Mouse (Mus musculus) thymus, adult 2 months (tissue): ENCODE results near the gene Phf19. TPM values are rescaled to one million over a fixed set of nuclear protein-coding genes. Genes with fewer than 3 reads are reported as not detected.

Experiments
- DNase-seq: peaks from one replicate; pipeline ENCODE4 v3.0.0; 2021
- H3K27ac ChIP-seq: fragments of 200-500 bp; 2 replicates; pipeline ENCODE4 v1.5.1; 2012; ENCODE audit warnings: low read length, control low read depth; ENCODE audit not compliant: control insufficient read depth, insufficient read depth
- H3K27me3 ChIP-seq: fragments of 200-500 bp; 2 replicates; pipeline ENCODE4 v1.6.1; 2012; ENCODE audit warnings: mild to moderate bottlenecking, low read length, moderate library complexity, mixed read lengths; ENCODE audit not compliant: control insufficient read depth, insufficient read depth
- H3K36me3 ChIP-seq: fragments of 200-500 bp; 2 replicates; pipeline ENCODE4 v1.6.1; 2012; ENCODE audit warnings: mild to moderate bottlenecking, low read length, moderate library complexity; ENCODE audit not compliant: control insufficient read depth, insufficient read depth
- H3K4me1 ChIP-seq: fragments of 200-500 bp; replicated peaks from 2 replicates; pipeline ENCODE4 v1.6.1; 2012; ENCODE audit warnings: low read length; ENCODE audit not compliant: control insufficient read depth, insufficient read depth
- H3K4me3 ChIP-seq: fragments of 200-500 bp; 2 replicates; pipeline ENCODE4 v1.5.1; 2012; ENCODE audit warnings: mild to moderate bottlenecking, low read length, control low read depth, moderate library complexity; ENCODE audit not compliant: control insufficient read depth, insufficient read depth
- CTCF ChIP-seq: fragments of 200-500 bp; IDR thresholded peaks from 2 replicates; pipeline ENCODE4 v1.5.1; 2012; ENCODE audit warnings: mild to moderate bottlenecking, control low read depth, low read length, moderate library complexity, borderline replicate concordance; ENCODE audit not compliant: control insufficient read depth, poor library complexity, insufficient read depth; ENCODE audit errors: extremely low read depth
- POLR2A ChIP-seq: fragments of 200-500 bp; IDR thresholded peaks from 2 replicates; pipeline ENCODE4 v1.6.1; 2012; ENCODE audit warnings: mild to moderate bottlenecking, low read length, control low read depth, moderate library complexity; ENCODE audit not compliant: control insufficient read depth, poor library complexity, insufficient read depth; ENCODE audit errors: extremely low read depth
- WGBS: fragments of 180-500 bp; shearing (Covaris S2); methylation state at CpG from one replicate; pipeline ENCODE4 v1.1.7; 2018; 5-methylcytosine and 5-hydroxymethylcytosine counted together
- polyA plus RNA-seq: library from polyadenylated mRNA; depleted of rRNA; stranded (reverse); fragments of >200 nt; gene quantifications from 2 replicates; pipeline ENCODE4 v1.2.3, GENCODE M21; 2012

Gene Phf19
- polyA plus RNA-seq, 1 experiment, result 18.8 TPM

DNA sequence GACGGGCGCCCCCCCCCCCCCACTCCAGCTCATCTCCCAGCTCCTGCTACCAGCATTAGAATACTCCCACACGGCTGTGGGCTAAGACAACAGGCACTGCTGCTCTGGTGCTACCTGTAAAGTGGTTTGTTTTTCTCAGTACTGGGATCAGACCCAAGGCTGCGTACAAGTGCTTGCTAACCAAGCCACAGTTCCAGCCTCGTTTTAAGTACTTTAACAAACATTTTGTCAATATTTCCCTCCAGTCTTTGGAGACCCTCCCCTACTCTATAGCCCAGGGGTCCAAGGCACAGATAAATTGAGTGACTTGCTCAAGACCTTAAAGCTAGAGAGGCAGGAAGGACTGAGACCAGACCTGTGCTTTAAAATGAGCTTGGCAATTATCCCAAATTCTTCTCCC, 46.6 kb upstream of the Phf19 start:
- no peak for DNase-seq
- whole genome bisulfite sequencing, result 93% methylated on average over 4 of the region's 5 CpGs
- peak overlapping the region; percentile 96 for H3K27ac ChIP-seq
- H3K27me3 ChIP-seq, result no peaks in the 10 kb centered on the region
- no peak overlapping the region for H3K4me3 ChIP-seq
- no peaks in the 10 kb centered on the region for H3K36me3 ChIP-seq
- no peak for TF ChIP-seq CTCF
- no peak for TF ChIP-seq POLR2A
- peaks cover 77% of the 10 kb centered on the region for H3K4me1 ChIP-seq

DNA sequence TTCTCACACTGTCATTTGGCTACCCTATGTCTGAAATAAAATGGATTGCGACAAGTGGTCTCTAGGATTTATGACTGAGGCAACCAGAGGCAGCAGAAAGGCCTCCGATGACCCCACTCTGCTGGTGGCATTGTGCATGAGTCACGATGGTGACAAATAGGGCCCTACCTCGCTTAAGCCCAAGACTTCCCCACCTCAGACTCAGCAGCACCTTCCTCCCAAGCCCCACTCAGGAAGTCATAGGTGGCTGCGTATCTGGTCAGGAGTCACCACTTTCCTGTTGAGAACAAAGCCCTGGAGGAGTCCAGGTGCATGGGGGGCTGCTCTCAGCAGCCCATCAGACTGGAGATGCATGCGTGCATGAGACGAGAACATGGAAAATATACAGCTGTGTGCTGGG, 44.8 kb upstream of the Phf19 start:
- H3K27ac ChIP-seq, result peak overlapping the region; percentile 81
- DNase-seq, result peak; percentile 62
- 8% methylated on average over 7 of the region's 7 CpGs for WGBS
- no peaks in the 10 kb centered on the region for H3K36me3 ChIP-seq
- no peak for TF ChIP-seq CTCF
- H3K27me3 ChIP-seq, result no peaks in the 10 kb centered on the region
- H3K4me3 ChIP-seq, result no peak overlapping the region
- H3K4me1 ChIP-seq, result peaks cover 71% of the 10 kb centered on the region

DNA sequence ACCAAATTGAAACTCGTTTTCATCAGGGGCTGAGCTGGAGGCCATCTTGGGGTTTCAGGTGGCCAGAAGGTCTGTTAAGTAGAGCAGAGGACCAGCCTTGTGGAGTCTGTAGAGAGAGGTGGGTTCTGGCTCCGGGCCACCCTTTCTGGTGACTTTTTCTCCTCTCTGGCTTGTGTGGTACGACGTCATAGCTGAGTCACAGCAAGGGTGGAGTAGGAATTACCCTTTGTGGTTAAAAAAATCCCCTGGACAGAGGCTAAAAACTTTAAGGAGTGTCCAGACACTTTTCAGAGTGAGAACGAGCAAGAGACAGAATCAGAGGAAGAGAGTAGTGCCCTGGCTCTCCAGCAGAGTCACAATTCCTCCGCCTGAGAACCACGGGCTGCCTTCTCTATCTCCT, 44.2 kb upstream of the Phf19 start:
- peaks cover 73% of the 10 kb centered on the region for H3K4me1 ChIP-seq
- H3K36me3 ChIP-seq, result no peaks in the 10 kb centered on the region
- WGBS, result 44% methylated on average over 7 of the region's 7 CpGs
- H3K27me3 ChIP-seq, result no peaks in the 10 kb centered on the region
- H3K27ac ChIP-seq, result peak overlapping the region; percentile 81
- H3K4me3 ChIP-seq, result 0 out of 2 replicates have a peak overlapping the region, but pooled peaks have one; percentile 3
- TF ChIP-seq CTCF (no peak), POLR2A (0 out of 2 replicates have a peak, but pooled peaks have one; percentile 8)
- DNase-seq, result no peak

DNA sequence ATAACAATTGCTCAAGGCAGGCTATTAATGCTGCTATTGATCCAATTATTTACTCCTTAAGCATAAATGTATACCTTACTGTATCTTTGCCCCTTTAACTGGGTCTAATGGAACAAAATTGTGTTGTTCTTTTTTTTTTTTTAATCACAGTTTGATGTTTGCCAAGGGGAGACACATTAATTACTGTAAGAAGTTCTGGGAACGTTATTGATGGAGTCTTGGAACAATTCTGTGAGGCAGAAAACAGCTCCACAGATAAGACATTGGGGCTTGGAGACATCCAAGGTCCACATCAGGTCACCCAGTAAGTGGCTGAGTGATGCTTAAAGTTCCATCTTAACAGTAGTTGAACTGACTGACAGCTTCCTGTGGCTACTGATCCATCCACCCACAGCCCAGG, 43.6 kb upstream of the Phf19 start:
- 82% methylated on average over 1 of the region's 1 CpGs for WGBS
- H3K27ac ChIP-seq, result no peak overlapping the region
- peaks cover 73% of the 10 kb centered on the region for H3K4me1 ChIP-seq
- H3K36me3 ChIP-seq, result no peaks in the 10 kb centered on the region
- TF ChIP-seq CTCF (no peak), POLR2A (no peak)
- H3K4me3 ChIP-seq, result no peak overlapping the region
- no peaks in the 10 kb centered on the region for H3K27me3 ChIP-seq
- DNase-seq, result no peak

DNA sequence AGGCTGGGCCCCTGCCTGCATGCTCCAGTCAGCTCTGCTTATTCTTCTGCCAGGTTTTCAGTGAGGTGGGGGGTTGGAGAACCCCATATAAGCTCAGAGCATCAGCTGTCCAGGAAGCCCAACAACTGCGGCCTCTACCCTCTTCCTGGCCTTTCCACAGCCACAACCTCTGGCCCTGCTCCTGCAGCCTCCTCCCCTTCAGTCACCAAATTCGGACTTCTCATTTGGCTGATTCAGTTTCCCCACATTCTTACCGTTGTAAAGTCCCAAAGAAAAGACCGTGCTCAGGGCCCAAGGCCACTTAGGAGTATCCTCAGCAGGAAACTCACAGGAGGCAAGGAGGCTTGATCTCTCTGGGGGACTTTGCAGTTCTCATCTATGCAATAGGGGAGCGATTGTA, 43.1 kb upstream of the Phf19 start:
- no peaks in the 10 kb centered on the region for H3K36me3 ChIP-seq
- H3K4me1 ChIP-seq, result peaks cover 72% of the 10 kb centered on the region
- H3K4me3 ChIP-seq, result no peak overlapping the region
- TF ChIP-seq CTCF (no peak), POLR2A (no peak)
- H3K27me3 ChIP-seq, result no peaks in the 10 kb centered on the region
- no peak overlapping the region for H3K27ac ChIP-seq
- WGBS, result 32% methylated on average over 5 of the region's 5 CpGs
- DNase-seq, result no peak

DNA sequence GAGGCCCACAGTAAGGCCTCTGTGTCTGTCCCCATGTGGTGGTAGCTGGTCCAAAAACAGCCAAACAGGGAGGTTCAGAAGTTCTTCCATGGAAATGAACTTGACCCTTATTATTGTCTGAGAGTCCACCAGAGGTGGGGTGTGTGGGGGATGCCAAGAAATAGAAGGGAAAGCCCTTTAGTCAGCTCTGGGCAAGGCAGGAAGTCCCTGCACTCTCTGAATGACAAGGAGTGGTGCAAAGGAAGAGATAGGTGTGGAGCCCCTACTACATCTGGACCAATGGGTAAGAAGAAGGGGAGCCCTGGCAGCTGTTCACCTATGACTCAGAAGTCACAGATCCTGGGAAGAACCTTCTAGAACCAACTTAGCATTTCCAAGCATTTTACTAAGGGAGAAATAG, 40.5 kb upstream of the Phf19 start:
- Histone ChIP-seq H3K4me3 (no peak overlapping the region), H3K4me1 (peaks cover 54% of the 10 kb centered on the region), H3K27ac (no peak overlapping the region), H3K36me3 (no peaks in the 10 kb centered on the region), H3K27me3 (no peaks in the 10 kb centered on the region)
- no peak for DNase-seq
- no peak for TF ChIP-seq CTCF
- TF ChIP-seq POLR2A, result no peak

DNA sequence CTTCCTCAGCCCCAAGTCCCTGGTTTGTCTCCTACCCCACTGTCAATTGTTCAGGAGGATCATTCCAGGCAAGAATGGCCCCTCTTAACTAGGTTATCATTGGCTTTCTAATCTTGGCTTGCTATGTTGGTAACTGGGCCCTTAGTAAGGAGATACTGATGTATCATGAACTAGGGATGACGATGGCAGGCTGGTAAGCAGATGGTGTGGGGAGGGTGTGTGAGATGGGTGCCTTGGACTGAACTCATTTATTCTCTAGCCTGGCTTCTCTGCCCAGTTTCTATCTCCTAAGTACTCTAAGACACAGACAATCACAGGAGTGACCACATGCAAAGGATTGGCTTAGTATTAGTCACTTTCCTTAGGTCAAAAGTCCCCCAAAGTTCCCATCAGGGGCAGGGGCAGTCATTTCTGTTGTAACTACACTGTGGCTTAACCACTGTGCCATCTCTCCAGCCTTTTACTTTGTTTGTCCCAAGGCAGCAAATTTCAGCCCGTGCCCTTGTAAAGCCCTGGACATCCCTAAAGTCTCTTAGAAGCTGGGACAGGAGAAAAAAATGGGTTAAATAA, 39.8 kb upstream of the Phf19 start:
- TF ChIP-seq CTCF, result no peak
- TF ChIP-seq POLR2A, result no peak
- 91% methylated on average over 2 of the region's 2 CpGs for WGBS

More for the DNA sequence above, 39.8 kb upstream of the Phf19 start:
- no peak for DNase-seq
- Histone ChIP-seq H3K27ac (peak overlapping the region; percentile 21; the same call in 1 of the 2 replicates), H3K27me3 (no peaks in the 10 kb centered on the region), H3K4me3 (no peak overlapping the region), H3K4me1 (peaks cover 47% of the 10 kb centered on the region), H3K36me3 (no peaks in the 10 kb centered on the region)
